Mouse (Mus musculus) CH12.LX (cell line): ENCODE measurements at regions not wholly inside any gene's neighbourhood (a gene's known extent, or its start where the extent isn't known, plus 50 kb on each side); places are given as distances from the start of the nearest gene placed in this dataset.

ENCODE experiments used
- DNase-seq: peaks from one replicate; pipeline ENCODE4 v3.0.0-alpha.2; 2013; ENCODE audit errors: extremely low read depth
- H3K27ac ChIP-seq: 2 replicates; pipeline ENCODE4 v1.5.1; 2012; ENCODE audit warnings: low read depth, mild to moderate bottlenecking, control low read depth, moderate library complexity; ENCODE audit not compliant: insufficient read depth
- H3K27me3 ChIP-seq: replicated peaks from 2 replicates; pipeline ENCODE3; 2012; ENCODE audit warnings: inconsistent platforms
- H3K36me3 ChIP-seq, 2 experiments: replicated peaks in 1 of 2; 2 replicates each; pipeline versions ENCODE3 to v1.6.1; 2012; ENCODE audit warnings: inconsistent platforms in 1 of 2, low read length in 1 of 2, mild to moderate bottlenecking in 1 of 2, mixed read lengths in 1 of 2, moderate library complexity in 1 of 2; ENCODE audit not compliant: control insufficient read depth in 1 of 2, insufficient read depth in 1 of 2
- H3K4me1 ChIP-seq, 2 experiments: 2 replicates each; pipeline ENCODE4 v1.6.1; 2012; ENCODE audit warnings: inconsistent platforms in 1 of 2, moderate library complexity in 1 of 2; ENCODE audit not compliant: insufficient read depth in 2 of 2, control insufficient read depth in 1 of 2
- H3K4me2 ChIP-seq: 2 replicates; pipeline ENCODE4 v1.6.1; 2012; ENCODE audit warnings: low read depth, mild to moderate bottlenecking, control low read depth; ENCODE audit not compliant: poor library complexity, insufficient read depth, severe bottlenecking
- H3K4me3 ChIP-seq, 3 experiments: fragments of 150-350 bp in 1 of 3; sonication (generic) in 1 of 3; replicated peaks in 1 of 3; 2 replicates each; pipeline versions ENCODE3 to v1.5.1; 2011 to 2012; ENCODE audit warnings: low read depth in 2 of 3, low read length in 2 of 3, mild to moderate bottlenecking in 2 of 3, moderate library complexity in 2 of 3, control low read depth in 1 of 3, improper control_type of control experiment in 1 of 3, inconsistent platforms in 1 of 3, mixed read lengths in 1 of 3; ENCODE audit not compliant: poor library complexity in 1 of 3
- H3K79me2 ChIP-seq: replicated peaks from 2 replicates; pipeline ENCODE4 v1.6.1; 2012; ENCODE audit warnings: mild to moderate bottlenecking, moderate library complexity; ENCODE audit not compliant: control insufficient read depth, poor library complexity, insufficient read depth, severe bottlenecking; ENCODE audit errors: extremely low read depth
- H3K9ac ChIP-seq: 2 replicates; pipeline ENCODE4 v1.6.1; 2012; ENCODE audit warnings: low read depth, mild to moderate bottlenecking, control low read depth, moderate library complexity; ENCODE audit not compliant: insufficient read depth
- H3K9me3 ChIP-seq: replicated peaks from 2 replicates; pipeline ENCODE3; 2012; ENCODE audit warnings: low read length, inconsistent platforms, mixed read lengths
- BHLHE40 ChIP-seq: IDR thresholded peaks from 2 replicates; pipeline ENCODE4 v1.6.1; 2011; ENCODE audit warnings: mild to moderate bottlenecking, low read depth, low read length, improper control_type of control experiment
- CHD2 ChIP-seq: IDR thresholded peaks from 2 replicates; pipeline ENCODE4 v1.6.1; 2011; ENCODE audit warnings: low read length, improper control_type of control experiment
- CTCF ChIP-seq, 2 experiments: IDR thresholded peaks in 1 of 2; conservative IDR thresholded peaks in 1 of 2; 2 replicates each; pipeline ENCODE4 v1.5.1; 2011 to 2012; ENCODE audit warnings: low read depth in 2 of 2, low read length in 2 of 2, improper control_type of control experiment in 1 of 2, inconsistent platforms in 1 of 2, mild to moderate bottlenecking in 1 of 2, moderate library complexity in 1 of 2
- E2F4 ChIP-seq: IDR thresholded peaks from 2 replicates; pipeline ENCODE4 v1.6.1; 2011; ENCODE audit warnings: low read depth, low read length, improper control_type of control experiment; ENCODE audit not compliant: insufficient replicate concordance
- ELF1 ChIP-seq: IDR thresholded peaks from 2 replicates; pipeline ENCODE4 v1.6.1; 2014; ENCODE audit warnings: low read depth, mild to moderate bottlenecking, inconsistent platforms, low read length, improper control_type of control experiment
- EP300 ChIP-seq: IDR thresholded peaks from 2 replicates; pipeline ENCODE4 v1.6.1; 2011; ENCODE audit warnings: low read length, improper control_type of control experiment
- ETS1 ChIP-seq: conservative IDR thresholded peaks from 2 replicates; pipeline ENCODE4 v1.6.1; 2012; ENCODE audit warnings: low read depth, mild to moderate bottlenecking, inconsistent platforms, low read length, improper control_type of control experiment, moderate library complexity
- GABPA ChIP-seq: IDR thresholded peaks from 2 replicates; pipeline ENCODE4 v1.6.1; 2012; ENCODE audit warnings: low read depth, low read length, improper control_type of control experiment, inconsistent platforms; ENCODE audit not compliant: insufficient replicate concordance
- JUN ChIP-seq: IDR thresholded peaks from 2 replicates; pipeline ENCODE4 v1.6.1; 2011; ENCODE audit warnings: low read depth, mild to moderate bottlenecking, low read length, improper control_type of control experiment, moderate library complexity; ENCODE audit not compliant: insufficient read depth
- JUND ChIP-seq: conservative IDR thresholded peaks from 2 replicates; pipeline ENCODE4 v1.6.1; 2011; ENCODE audit warnings: low read depth, low read length, improper control_type of control experiment
- MAZ ChIP-seq: IDR thresholded peaks from 2 replicates; pipeline ENCODE4 v1.6.1; 2012; ENCODE audit warnings: low read depth, mild to moderate bottlenecking, inconsistent platforms, low read length, improper control_type of control experiment, moderate library complexity
- NRF1 ChIP-seq: IDR thresholded peaks from 2 replicates; pipeline ENCODE4 v1.6.1; 2014; ENCODE audit warnings: low read depth, mild to moderate bottlenecking, inconsistent platforms, low read length, improper control_type of control experiment, moderate library complexity
- PAX5 ChIP-seq: IDR thresholded peaks from 2 replicates; pipeline ENCODE4 v1.6.1; 2012; ENCODE audit warnings: low read length, inconsistent platforms, mixed read lengths
- POLR2AphosphoS2 ChIP-seq: IDR thresholded peaks from 2 replicates; pipeline ENCODE4 v1.6.1; 2011; ENCODE audit warnings: low read depth, low read length, improper control_type of control experiment
- RAD21 ChIP-seq: IDR thresholded peaks from 2 replicates; pipeline ENCODE4 v1.6.1; 2011; ENCODE audit warnings: low read depth, mild to moderate bottlenecking, low read length, improper control_type of control experiment, moderate library complexity
- RCOR1 ChIP-seq: conservative IDR thresholded peaks from 2 replicates; pipeline ENCODE4 v1.6.1; 2012; ENCODE audit warnings: low read depth, mild to moderate bottlenecking, inconsistent platforms, low read length, improper control_type of control experiment
- SMC3 ChIP-seq: IDR thresholded peaks from 2 replicates; pipeline ENCODE4 v1.6.1; 2011; ENCODE audit warnings: low read depth, low read length, improper control_type of control experiment
- TCF12 ChIP-seq: IDR thresholded peaks from 2 replicates; pipeline ENCODE4 v1.6.1; 2014; ENCODE audit warnings: low read depth, mild to moderate bottlenecking, inconsistent platforms, low read length, improper control_type of control experiment
- UBTF ChIP-seq: IDR thresholded peaks from 2 replicates; pipeline ENCODE4 v1.6.1; 2012; ENCODE audit warnings: low read depth, mild to moderate bottlenecking, inconsistent platforms, low read length, improper control_type of control experiment, moderate library complexity
- USF1 ChIP-seq: IDR thresholded peaks from 2 replicates; pipeline ENCODE4 v1.6.1; 2014; ENCODE audit warnings: low read depth, mild to moderate bottlenecking, inconsistent platforms, low read length, improper control_type of control experiment
- USF2 ChIP-seq: conservative IDR thresholded peaks from 2 replicates; pipeline ENCODE4 v1.6.1; 2011; ENCODE audit warnings: low read depth, low read length, improper control_type of control experiment
- ZC3H11A ChIP-seq: IDR thresholded peaks from 2 replicates; pipeline ENCODE4 v1.6.1; 2012; ENCODE audit warnings: low read depth, mild to moderate bottlenecking, inconsistent platforms, low read length, improper control_type of control experiment
- ZMIZ1 ChIP-seq: IDR thresholded peaks from 2 replicates; pipeline ENCODE4 v1.6.1; 2012; ENCODE audit warnings: low read depth, mild to moderate bottlenecking, inconsistent platforms, low read length, improper control_type of control experiment
- ZNF384 ChIP-seq: IDR thresholded peaks from 2 replicates; pipeline ENCODE4 v1.6.1; 2012; ENCODE audit warnings: low read depth, low read length, improper control_type of control experiment, inconsistent platforms
- dilution Hi-C: fragments of 300-500 bp; cut with MboI; formaldehyde crosslinking; loops from 2 replicates; pipeline ENCODE4 v1.14.3; 2020; ENCODE audit warnings: low sequenced_read_pairs; ENCODE audit not compliant: extremely low pct_unique_long_range_greater_than_20kb, extremely low pct_ligation_motif_present
- in situ Hi-C: fragments of 300-500 bp; cut with MboI; formaldehyde crosslinking; loops from 3 replicates; pipeline ENCODE4 v1.14.3; 2019; ENCODE audit warnings: low sequenced_read_pairs, low pct_ligation_motif_present, low pct_unique_long_range_greater_than_20kb, mixed read lengths

- Histone ChIP-seq H3K9ac (no peak overlapping the region), H3K36me3 (no peaks in the 10 kb centered on the region), H3K27me3 (no peaks in the 10 kb centered on the region), H3K4me1 (no peaks in the 10 kb centered on the region), H3K9me3 (no peaks in the 10 kb centered on the region), H3K27ac (no peak overlapping the region), H3K4me3 (no peak overlapping the region), H3K79me2 (no peaks in the 10 kb centered on the region), H3K4me2 (no peak overlapping the region)
- no peak for DNase-seq
- TF ChIP-seq PAX5 (no peak), EP300 (no peak), TCF12 (no peak), RCOR1 (no peak), JUN (no peak), ZMIZ1 (no peak), POLR2AphosphoS2 (no peak), ELF1 (no peak), UBTF (no peak), GABPA (no peak), SMC3 (no peak), JUND (no peak), MAZ (no peak), USF2 (no peak), RAD21 (no peak), BHLHE40 (no peak), ZC3H11A (no peak), USF1 (no peak), ZNF384 (no peak), E2F4 (no peak)
- in situ Hi-C loops, result no loop called here
- dilution Hi-C loops, result no loop called here
Observed at GRCm38 (mm10) chr3:37779867-37780475, 55.7 kb upstream of the Gm5148 start.

DNA sequence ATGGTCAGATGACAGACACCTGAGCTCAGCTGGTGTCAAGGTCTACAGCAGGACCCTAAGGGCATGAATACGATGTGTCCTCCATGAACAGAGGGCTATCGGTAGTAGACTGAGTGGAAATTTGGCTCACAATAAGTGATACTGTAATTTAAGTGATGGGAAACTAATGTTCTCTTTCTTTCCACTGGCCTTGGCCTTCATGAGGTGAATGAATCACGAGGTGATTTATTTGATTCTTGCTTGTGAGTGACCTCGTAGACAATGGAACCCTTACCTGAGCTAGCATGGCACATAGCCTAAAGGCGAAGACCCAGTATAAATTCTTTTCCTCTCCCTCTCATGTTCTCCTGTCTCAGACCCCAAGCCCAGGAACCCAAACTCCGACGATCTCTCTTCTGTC is 54.1 kb upstream of the Gm5148 start:
- TF ChIP-seq ETS1 (no peak), ZMIZ1 (no peak), NRF1 (no peak), EP300 (no peak), PAX5 (no peak), ZC3H11A (no peak), CTCF (conservative IDR thresholded peaks at IDR 0.05 in 1 of 2, IDR thresholded peaks at IDR 0.05 in 1 of 2; ENCODE audit: low read depth in 2 of 2, low read length in 2 of 2) (no peak), CHD2 (no peak)
- in situ Hi-C loops (no loop called here), dilution Hi-C loops (no loop called here)
- Histone ChIP-seq H3K4me2 (no peak overlapping the region), H3K4me3 (no peak overlapping the region), H3K4me1 (no peaks in the 10 kb centered on the region), H3K79me2 (no peaks in the 10 kb centered on the region), H3K27ac (no peak overlapping the region), H3K27me3 (no peaks in the 10 kb centered on the region), H3K36me3 (no peaks in the 10 kb centered on the region), H3K9me3 (no peaks in the 10 kb centered on the region), H3K9ac (no peak overlapping the region)
- no peak for DNase-seq
